Mouse (Mus musculus) layer of hippocampus, adult 18-20 months (tissue): Measurements from ENCODE around the gene Gm26965. TPM values are rescaled to one million over a fixed set of nuclear protein-coding genes. Genes with fewer than 3 reads are reported as not detected.
"Not testable (repeated sequence)": the region's sequence is repeated elsewhere in the genome, so short reads cannot be mapped to it uniquely, and the experiment has no call there.

Experiments used
- DNase-seq, 2 experiments: peaks; one replicate each; pipeline ENCODE4 v3.0.0; 2022; ENCODE audit warnings: low spot score in 2 of 2
- long read RNA-seq: library from polyadenylated mRNA; stranded (forward); transcript quantifications from one replicate; pipeline ENCODE4 v2.0.0, GENCODE M21; 2021
- total RNA-seq, 2 experiments: library from RNA; stranded (reverse); gene quantifications; 2 replicates each; pipeline ENCODE4 v1.2.3; 2021

The Gm26965 gene
- total RNA-seq: under 1 TPM in 1 of 2 experiments, not detected in 1; 0.81 TPM
- long read RNA-seq, partial matches to known transcripts: 0 of 1 reads
- long read RNA-seq, other reads (novel, unspliced or antisense): 1 of 1 reads

GRCm38 (mm10) chr13:67525753-67526410 is at the start of gene Gm26965, which contains the start of gene Zfp87:
Gm26965 (minus strand) TSS chr13:67526151.
Zfp87 (minus strand) TSS chr13:67526177.
- DNase-seq: peak; percentile 92 to 96

- no peak for DNase-seq
Observed at GRCm38 (mm10) chr13:67572591-67573189, 46.7 kb upstream of the Gm26965 start.

- DNase-seq: no peak
Observed at GRCm38 (mm10) chr13:67553730-67554129, 27.8 kb upstream of the Gm26965 start, which contains the start of gene Zfp748. Zfp748 (minus strand) TSS chr13:67553830.

GRCm38 (mm10) chr13:67552505-67553346 is 26.8 kb upstream of the Gm26965 start:
- peak; percentile 86 to 93 for DNase-seq

GRCm38 (mm10) chr13:67545941-67546340 is 20.0 kb upstream of the Gm26965 start:
- DNase-seq: no peak

GRCm38 (mm10) chr13:67527049-67527730 is 1.2 kb upstream of the Gm26965 start:
- no peak for DNase-seq

- DNase-seq: no peak
Observed at GRCm38 (mm10) chr13:67500908-67501307, 25.0 kb downstream of the Gm26965 start.

GRCm38 (mm10) chr13:67500084-67500719 is 25.7 kb downstream of the Gm26965 start, which contains the start of gene Zfp58:
Zfp58 (minus strand) TSS chr13:67500555.
- peak; percentile 89 to 94 for DNase-seq

- DNase-seq: no peak
Observed at GRCm38 (mm10) chr13:67495631-67496030, 30.3 kb downstream of the Gm26965 start.

- DNase-seq: no peak
Observed at GRCm38 (mm10) chr13:67484424-67484811, 41.5 kb downstream of the Gm26965 start.

GRCm38 (mm10) chr13:67483625-67484423 is 42.1 kb downstream of the Gm26965 start, which contains the start of gene Zfp874b:
Zfp874b (minus strand) TSS chr13:67484258.
- peak; percentile 80 to 96 for DNase-seq

- DNase-seq: no peak
Observed at GRCm38 (mm10) chr13:67481528-67481927, 44.4 kb downstream of the Gm26965 start.

GRCm38 (mm10) chr13:67469274-67469673 is 56.7 kb downstream of the Gm26965 start:
- no peak for DNase-seq

GRCm38 (mm10) chr13:67463506-67464185 is 62.3 kb downstream of the Gm26965 start:
- DNase-seq: not testable (repeated sequence)

- no peak for DNase-seq
Observed at GRCm38 (mm10) chr13:67452021-67452309, 74.0 kb downstream of the Gm26965 start.

- DNase-seq: peak; percentile 85 to 97
Observed at GRCm38 (mm10) chr13:67451172-67452020, 74.6 kb downstream of the Gm26965 start, which contains the start of gene Zfp874a. Zfp874a (minus strand) TSS chr13:67451624.
